Comparison of ENCODE assay signal across 19 mouse cellular contexts in the genomic region with DNA sequence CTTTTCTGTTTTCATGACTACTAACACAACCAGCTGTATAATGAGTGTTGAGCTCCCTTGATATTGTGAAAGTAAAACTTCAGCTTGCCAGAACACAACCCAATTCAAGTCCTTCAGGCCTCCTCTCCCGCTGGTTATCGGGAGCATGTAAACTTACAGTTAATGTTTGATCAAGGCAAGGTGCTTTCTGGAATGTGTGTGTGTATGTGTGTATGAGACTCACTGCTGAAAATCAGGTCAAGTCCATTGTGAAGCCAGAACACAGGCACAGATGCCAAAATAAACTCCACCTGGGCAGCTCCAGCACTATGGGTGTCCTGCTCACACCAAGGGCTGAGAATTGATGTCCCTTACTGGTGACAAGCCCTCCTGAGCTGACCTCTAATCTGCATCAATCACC.
DNase-seq lines count a peak whose midpoint lies in the region; ATAC-seq and TF ChIP-seq lines count a peak whose summit lies in the region.
"Had no signal": no experiment of that assay in that cellular context is flagged by ENCODE, and none has a peak within 500 bp of the region (broad histone marks: within the 10 kb centered on the region; RNA-seq: fewer than 3 reads in every experiment).

No protein-coding gene starts in this region.

- H3K4me3 ChIP-seq in kidney, embryonic 15.5 days (replicated peaks): no peak overlapping the region
- no peak overlapping the region for H3K4me3 ChIP-seq in lung, postnatal 0 days (ENCODE audit: low read depth, low read length)
- no peak overlapping the region for H3K4me3 ChIP-seq in stomach, embryonic 16.5 days (replicated peaks; ENCODE audit: low read length)
- no peak overlapping the region for H3K4me3 ChIP-seq in hindbrain, embryonic 11.5 days (ENCODE audit: low read depth, low read length)
- H3K4me3 ChIP-seq: embryonic facial prominence, embryonic 12.5 days; forebrain, embryonic 15.5 days; limb, embryonic 13.5 days; neural tube, embryonic 13.5 days had no signal

- no peak overlapping the region for H3K4me2 ChIP-seq in kidney, embryonic 15.5 days
- no peak overlapping the region for H3K4me2 ChIP-seq in lung, postnatal 0 days (replicated peaks; ENCODE audit: low read depth, low read length)
- H3K4me2 ChIP-seq in stomach, embryonic 16.5 days (ENCODE audit: low read depth, low read length): no peak overlapping the region
- H3K4me2 ChIP-seq in hindbrain, embryonic 11.5 days (replicated peaks; ENCODE audit: low read depth, low read length): no peak overlapping the region
- H3K4me2 ChIP-seq: embryonic facial prominence, embryonic 12.5 days; forebrain, embryonic 15.5 days; limb, embryonic 13.5 days; midbrain, embryonic 11.5 days; neural tube, embryonic 13.5 days had no signal

- TF ChIP-seq EP300 in lung, postnatal 0 days (IDR thresholded peaks at IDR 0.05): peak; percentile 45

- 76% methylated on average over 2 of the region's 2 CpGs for WGBS in kidney, embryonic 15.5 days
- 62% methylated on average over 2 of the region's 2 CpGs for WGBS in lung, postnatal 0 days
- WGBS in stomach, embryonic 16.5 days: 54% methylated on average over 2 of the region's 2 CpGs
- WGBS in hindbrain, embryonic 11.5 days: 87% methylated on average over 2 of the region's 2 CpGs

- no peak overlapping the region for H3K27ac ChIP-seq in kidney, embryonic 15.5 days
- H3K27ac ChIP-seq in lung, postnatal 0 days (ENCODE audit: low read length): no peak overlapping the region
- no peak overlapping the region for H3K27ac ChIP-seq in stomach, embryonic 16.5 days (ENCODE audit: low read length)
- no peak overlapping the region for H3K27ac ChIP-seq in hindbrain, embryonic 11.5 days (ENCODE audit: low read depth, low read length)
- H3K27ac ChIP-seq: embryonic facial prominence, embryonic 12.5 days; forebrain, embryonic 15.5 days; limb, embryonic 13.5 days; macrophage; neural tube, embryonic 13.5 days had no signal

- H3K4me1 ChIP-seq in kidney, embryonic 15.5 days: peaks cover 6% of the 10 kb centered on the region; the same call in 1 of the 2 replicates
- no peaks in the 10 kb centered on the region for H3K4me1 ChIP-seq in lung, postnatal 0 days (ENCODE audit: insufficient read depth, low read depth, low read length)
- no peaks in the 10 kb centered on the region for H3K4me1 ChIP-seq in stomach, embryonic 16.5 days (ENCODE audit: control insufficient read depth, insufficient read depth, low read length)
- H3K4me1 ChIP-seq in hindbrain, embryonic 11.5 days (replicated peaks; ENCODE audit: control insufficient read depth, insufficient read depth, low read length): no peaks in the 10 kb centered on the region
- H3K4me1 ChIP-seq: embryonic facial prominence, embryonic 12.5 days; limb, embryonic 13.5 days had no signal

- no peak overlapping the region for H3K9ac ChIP-seq in kidney, embryonic 15.5 days
- no peak overlapping the region for H3K9ac ChIP-seq in lung, postnatal 0 days (replicated peaks; ENCODE audit: low read depth)
- H3K9ac ChIP-seq in stomach, embryonic 16.5 days (ENCODE audit: low read length): no peak overlapping the region
- no peak overlapping the region for H3K9ac ChIP-seq in hindbrain, embryonic 11.5 days (ENCODE audit: low read depth, low read length)
- H3K9ac ChIP-seq: embryonic facial prominence, embryonic 12.5 days; forebrain, embryonic 15.5 days; limb, embryonic 13.5 days; neural tube, embryonic 13.5 days had no signal

- no peak for TF ChIP-seq CTCF in lung, postnatal 0 days (IDR thresholded peaks at IDR 0.05)

- no peaks in the 10 kb centered on the region for H3K36me3 ChIP-seq in kidney, embryonic 15.5 days
- no peaks in the 10 kb centered on the region for H3K36me3 ChIP-seq in lung, postnatal 0 days (ENCODE audit: insufficient read depth, low read length)
- no peaks in the 10 kb centered on the region for H3K36me3 ChIP-seq in stomach, embryonic 16.5 days (ENCODE audit: control insufficient read depth, insufficient read depth, low read length)
- H3K36me3 ChIP-seq in hindbrain, embryonic 11.5 days (ENCODE audit: control insufficient read depth, insufficient read depth, low read length): no peaks in the 10 kb centered on the region
- H3K36me3 ChIP-seq: embryonic facial prominence, embryonic 12.5 days; forebrain, embryonic 15.5 days; limb, embryonic 13.5 days; neural tube, embryonic 13.5 days had no signal

- ATAC-seq in kidney, embryonic 15.5 days (replicated peaks; ENCODE audit: low FRiP score): no peak
- ATAC-seq in lung, postnatal 0 days: peak; percentile 90
- peak; percentile 68; the same call in 1 of the 2 replicates for ATAC-seq in stomach, embryonic 16.5 days (ENCODE audit: insufficient read depth, low FRiP score)
- no peak for ATAC-seq in hindbrain, embryonic 11.5 days (ENCODE audit: low FRiP score)
- ATAC-seq: forebrain, embryonic 15.5 days had no signal

- peak; percentile 25 for DNase-seq in kidney, adult 18-20 months
- DNase-seq in kidney, postnatal 14 days: peak; percentile 50
- DNase-seq in lung, postnatal 0 days (ENCODE audit: low spot score): peak; percentile 81
- DNase-seq in T-cell, adult 2 months (ENCODE audit: low spot score): no peak
- DNase-seq in hindbrain, embryonic 11.5 days (ENCODE audit: low spot score): no peak
- no peak for DNase-seq in layer of hippocampus, postnatal 10 days (ENCODE audit: low spot score in 2 of 2)
- DNase-seq: adrenal gland, postnatal 14 days; cerebellum, adult 8-10 months; heart, postnatal 4 days; right cerebral cortex, postnatal 14 days; thymus, adult 18-20 months had no signal

- no peaks in the 10 kb centered on the region for H3K27me3 ChIP-seq in kidney, embryonic 15.5 days
- H3K27me3 ChIP-seq in lung, postnatal 0 days (replicated peaks; ENCODE audit: insufficient read depth, low read length): no peaks in the 10 kb centered on the region
- H3K27me3 ChIP-seq in stomach, embryonic 16.5 days (ENCODE audit: control insufficient read depth, insufficient read depth, low read length): no peaks in the 10 kb centered on the region
- no peaks in the 10 kb centered on the region for H3K27me3 ChIP-seq in hindbrain, embryonic 11.5 days (ENCODE audit: control insufficient read depth, insufficient read depth, low read length)
- H3K27me3 ChIP-seq: embryonic facial prominence, embryonic 12.5 days; forebrain, embryonic 15.5 days; limb, embryonic 13.5 days; neural tube, embryonic 13.5 days had no signal

- H3K9me3 ChIP-seq in kidney, embryonic 15.5 days (replicated peaks): no peaks in the 10 kb centered on the region
- no peaks in the 10 kb centered on the region for H3K9me3 ChIP-seq in lung, postnatal 0 days (ENCODE audit: low read length)
- H3K9me3 ChIP-seq in stomach, embryonic 16.5 days (replicated peaks; ENCODE audit: control insufficient read depth, low read length): no peaks in the 10 kb centered on the region
- H3K9me3 ChIP-seq in hindbrain, embryonic 11.5 days (ENCODE audit: control insufficient read depth, low read length): no peaks in the 10 kb centered on the region
- H3K9me3 ChIP-seq: embryonic facial prominence, embryonic 12.5 days; forebrain, embryonic 15.5 days; limb, embryonic 13.5 days; neural tube, embryonic 13.5 days had no signal

Comparison
In these comparisons a context has a peak if more than half of its experiments do, and no peak if none do; other contexts are left out.
1. DNase-seq: peak in kidney, adult 18-20 months (single experiment), kidney, postnatal 14 days (single experiment) and lung, postnatal 0 days (single experiment); none in T-cell, adult 2 months (single experiment), hindbrain, embryonic 11.5 days (single experiment) and layer of hippocampus, postnatal 10 days (0 of 2).
2. ATAC-seq: peak in lung, postnatal 0 days (single experiment) and stomach, embryonic 16.5 days (single experiment); none in kidney, embryonic 15.5 days (single experiment) and hindbrain, embryonic 11.5 days (single experiment).